Mouse (Mus musculus): Measurements from ENCODE around the gene Bud23. TPM values are rescaled to one million over a fixed set of nuclear protein-coding genes. Genes with fewer than 3 reads are reported as not detected.

The Bud23 gene
- polyA plus RNA-seq (2014; fragmentation: Illumina TruSeq; extraction: RNeasy Lipid Tissue Mini Kit (QIAGEN cat#74804); ENCODE audit: low read depth, low replicate concordance): 10.0 TPM

GRCm38 (mm10) chr5:135064909-135065446 is at the start of gene Bud23:
Bud23 (minus strand) TSS chr5:135064959.

GRCm38 (mm10) chr5:135089653-135090052 is 24.9 kb upstream of the Bud23 start, which contains the start of gene Mlxipl:
Mlxipl (plus strand) TSS chr5:135089890.

GRCm38 (mm10) chr5:135077564-135078481 is 13.1 kb upstream of the Bud23 start, which contains the start of gene Vps37d:
Vps37d (minus strand) TSS chr5:135078266.

GRCm38 (mm10) chr5:135063629-135064381 is 954 bp downstream of the Bud23 start, which contains the start of gene Dnajc30:
Dnajc30 (plus strand) TSS chr5:135064202.

GRCm38 (mm10) chr5:135023344-135024173 is 41.2 kb downstream of the Bud23 start, which contains the start of gene Stx1a:
Stx1a (plus strand) TSS chr5:135023482.

GRCm38 (mm10) chr5:135008671-135009589 is 55.8 kb downstream of the Bud23 start, which contains the start of gene Abhd11:
Abhd11 (plus strand) TSS chr5:135009152.

Other genes starting within 250 kb of the Bud23 start
- gene Tmem270, start 158.2 kb downstream of the Bud23 start, polyA plus RNA-seq (2014; fragmentation: Illumina TruSeq; extraction: RNeasy Lipid Tissue Mini Kit (QIAGEN cat#74804); ENCODE audit: low read depth, low replicate concordance): not detected
- not detected for gene Cldn13, start 149.4 kb downstream of the Bud23 start, polyA plus RNA-seq (2014; fragmentation: Illumina TruSeq; extraction: RNeasy Lipid Tissue Mini Kit (QIAGEN cat#74804); ENCODE audit: low read depth, low replicate concordance)
- gene Mettl27, start 132.6 kb downstream of the Bud23 start, polyA plus RNA-seq (2014; fragmentation: Illumina TruSeq; extraction: RNeasy Lipid Tissue Mini Kit (QIAGEN cat#74804); ENCODE audit: low read depth, low replicate concordance): 8.1 TPM
- not detected for gene Cldn4, start 118.0 kb downstream of the Bud23 start, polyA plus RNA-seq (2014; fragmentation: Illumina TruSeq; extraction: RNeasy Lipid Tissue Mini Kit (QIAGEN cat#74804); ENCODE audit: low read depth, low replicate concordance)
- gene Cldn3, start 78.7 kb downstream of the Bud23 start, polyA plus RNA-seq (2014; fragmentation: Illumina TruSeq; extraction: RNeasy Lipid Tissue Mini Kit (QIAGEN cat#74804); ENCODE audit: low read depth, low replicate concordance): not detected
- gene Abhd11, start 55.8 kb downstream of the Bud23 start, polyA plus RNA-seq (2014; fragmentation: Illumina TruSeq; extraction: RNeasy Lipid Tissue Mini Kit (QIAGEN cat#74804); ENCODE audit: low read depth, low replicate concordance): 7.5 TPM
- gene Stx1a, start 41.5 kb downstream of the Bud23 start, polyA plus RNA-seq (2014; fragmentation: Illumina TruSeq; extraction: RNeasy Lipid Tissue Mini Kit (QIAGEN cat#74804); ENCODE audit: low read depth, low replicate concordance): not detected
- 12.7 TPM for gene Dnajc30, start 757 bp downstream of the Bud23 start, polyA plus RNA-seq (2014; fragmentation: Illumina TruSeq; extraction: RNeasy Lipid Tissue Mini Kit (QIAGEN cat#74804); ENCODE audit: low read depth, low replicate concordance)
- not detected for gene Vps37d, start 13.3 kb upstream of the Bud23 start, polyA plus RNA-seq (2014; fragmentation: Illumina TruSeq; extraction: RNeasy Lipid Tissue Mini Kit (QIAGEN cat#74804); ENCODE audit: low read depth, low replicate concordance)
- 56.2 TPM for gene Mlxipl, start 24.9 kb upstream of the Bud23 start, polyA plus RNA-seq (2014; fragmentation: Illumina TruSeq; extraction: RNeasy Lipid Tissue Mini Kit (QIAGEN cat#74804); ENCODE audit: low read depth, low replicate concordance)
- gene Tbl2, start 84.7 kb upstream of the Bud23 start, polyA plus RNA-seq (2014; fragmentation: Illumina TruSeq; extraction: RNeasy Lipid Tissue Mini Kit (QIAGEN cat#74804); ENCODE audit: low read depth, low replicate concordance): 2.5 TPM
- 6.0 TPM for gene Bcl7b, start 103.3 kb upstream of the Bud23 start, polyA plus RNA-seq (2014; fragmentation: Illumina TruSeq; extraction: RNeasy Lipid Tissue Mini Kit (QIAGEN cat#74804); ENCODE audit: low read depth, low replicate concordance)
- 14.2 TPM for gene Baz1b, start 122.3 kb upstream of the Bud23 start, polyA plus RNA-seq (2014; fragmentation: Illumina TruSeq; extraction: RNeasy Lipid Tissue Mini Kit (QIAGEN cat#74804); ENCODE audit: low read depth, low replicate concordance)
- not detected for gene Fzd9, start 186.3 kb upstream of the Bud23 start, polyA plus RNA-seq (2014; fragmentation: Illumina TruSeq; extraction: RNeasy Lipid Tissue Mini Kit (QIAGEN cat#74804); ENCODE audit: low read depth, low replicate concordance)

Measured in liver, adult 10 weeks (tissue).